Mouse (Mus musculus) thymus, postnatal 4 days (tissue): ENCODE data around the gene Slc35b2.

Source experiments
- DNase-seq: peaks from one replicate; pipeline ENCODE4 v3.0.0; 2021

Gene Slc35b2

GRCm38 (mm10) chr17:45545278-45545961 is 18.3 kb upstream of the Slc35b2 start:
- no peak for DNase-seq

DNA sequence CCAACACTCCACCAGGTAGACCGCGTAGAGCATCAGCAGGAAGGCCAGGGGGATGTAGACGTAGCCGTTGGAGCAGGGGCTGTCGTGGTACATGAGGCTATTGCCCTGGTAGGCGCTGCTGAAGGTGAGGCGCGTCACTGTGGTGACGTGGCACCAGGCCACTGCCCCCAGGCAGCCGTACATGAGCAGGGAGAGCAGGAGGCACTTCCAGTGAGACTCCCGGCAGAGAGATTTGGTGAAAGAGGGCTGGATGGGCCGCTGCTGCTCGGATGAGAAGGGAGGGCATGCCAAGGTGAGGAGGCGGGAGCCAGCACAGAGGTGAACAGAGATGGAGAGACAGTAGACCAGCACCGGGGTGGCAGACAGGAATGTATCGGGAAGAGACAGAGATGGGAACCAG is 16.7 kb upstream of the Slc35b2 start:
- no peak for DNase-seq

DNA sequence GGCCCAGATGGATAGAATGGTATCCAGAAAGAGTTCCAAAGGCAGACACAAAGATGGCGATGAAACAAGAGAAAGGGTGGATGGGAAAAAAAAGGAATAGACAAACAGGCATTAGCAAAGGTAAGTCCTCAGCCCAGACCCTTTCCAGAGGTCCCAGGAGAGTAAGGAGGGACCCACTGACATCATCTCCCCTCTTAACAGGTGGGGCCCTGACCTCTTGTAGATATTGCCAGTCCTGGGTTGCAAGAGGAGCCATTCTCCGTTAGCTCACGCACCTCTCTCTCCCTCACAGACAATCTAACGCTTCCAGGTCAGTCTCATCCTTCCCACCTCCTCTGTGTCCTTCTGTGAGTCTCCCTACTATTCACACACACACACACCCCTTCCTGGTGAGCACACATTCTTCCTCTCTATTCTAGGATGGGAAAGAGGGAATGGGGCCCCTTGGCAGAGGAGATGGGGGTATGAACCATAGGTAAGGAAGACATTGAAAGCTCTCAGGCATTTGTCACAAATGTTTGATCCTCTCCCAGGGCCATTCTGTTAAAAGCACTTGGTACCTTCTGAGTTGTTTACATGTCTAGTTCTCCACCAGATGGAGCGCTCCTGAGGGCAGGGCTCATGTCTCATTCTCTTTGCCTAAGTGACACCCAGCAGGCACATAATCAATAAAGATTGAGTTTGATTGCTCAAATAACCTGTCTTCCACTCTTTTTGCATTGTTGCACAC is 16.0 kb upstream of the Slc35b2 start:
- no peak for DNase-seq

- DNase-seq = peak; percentile 77
Observed at GRCm38 (mm10) chr17:45548541-45549512, 14.8 kb upstream of the Slc35b2 start.

GRCm38 (mm10) chr17:45549617-45550181 is 14.0 kb upstream of the Slc35b2 start, which contains the start of gene Tmem151b:
TSS of gene Tmem151b (minus strand) at chr17:45549677.
- DNase-seq = peak; percentile 83

DNA sequence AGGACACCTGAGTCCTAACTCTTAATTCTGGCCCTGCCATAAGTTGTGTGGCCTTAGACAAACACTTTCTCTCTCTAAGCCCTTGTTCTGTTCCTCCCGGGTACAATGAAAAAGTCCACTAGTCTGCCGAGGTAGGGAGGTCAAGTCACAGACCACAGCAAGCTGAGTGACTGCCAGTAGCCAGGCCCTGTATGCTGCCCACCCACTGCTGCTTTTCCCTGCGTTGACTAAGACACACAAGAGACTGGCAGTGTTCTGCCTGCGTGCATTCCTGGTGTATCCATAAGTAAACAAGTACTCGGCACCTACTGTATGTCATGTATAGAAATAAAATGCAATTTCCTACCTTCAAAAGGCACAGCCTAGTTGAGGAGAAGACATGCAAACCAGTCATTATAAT is 13.4 kb upstream of the Slc35b2 start:
- no peak for DNase-seq

DNA sequence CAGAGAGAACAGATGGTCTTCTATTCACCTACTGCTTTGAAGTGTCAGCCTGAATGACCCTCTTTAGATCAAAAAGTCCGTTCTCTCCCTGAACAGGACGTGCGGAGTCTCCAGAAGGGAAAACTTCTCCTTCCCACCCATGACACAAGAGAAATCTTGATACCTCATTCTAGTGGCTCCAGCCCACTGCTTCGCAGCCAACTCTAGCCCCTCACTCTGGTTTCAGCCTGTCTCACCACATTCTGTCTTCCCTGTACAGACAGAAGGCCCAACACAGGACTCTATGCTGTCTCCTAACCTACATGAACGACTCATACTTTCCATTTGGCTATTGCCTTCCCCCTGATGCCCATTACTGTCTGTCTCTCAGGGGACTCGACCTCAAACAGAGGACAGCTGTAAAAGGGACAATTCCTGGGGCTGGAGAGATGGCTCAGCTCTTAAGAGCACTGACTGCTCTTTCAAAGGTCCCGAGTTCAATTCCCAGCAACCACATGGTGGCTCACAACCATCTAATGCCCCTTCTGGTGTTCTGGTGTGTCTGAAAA is 12.4 kb upstream of the Slc35b2 start:
- no peak for DNase-seq

DNA sequence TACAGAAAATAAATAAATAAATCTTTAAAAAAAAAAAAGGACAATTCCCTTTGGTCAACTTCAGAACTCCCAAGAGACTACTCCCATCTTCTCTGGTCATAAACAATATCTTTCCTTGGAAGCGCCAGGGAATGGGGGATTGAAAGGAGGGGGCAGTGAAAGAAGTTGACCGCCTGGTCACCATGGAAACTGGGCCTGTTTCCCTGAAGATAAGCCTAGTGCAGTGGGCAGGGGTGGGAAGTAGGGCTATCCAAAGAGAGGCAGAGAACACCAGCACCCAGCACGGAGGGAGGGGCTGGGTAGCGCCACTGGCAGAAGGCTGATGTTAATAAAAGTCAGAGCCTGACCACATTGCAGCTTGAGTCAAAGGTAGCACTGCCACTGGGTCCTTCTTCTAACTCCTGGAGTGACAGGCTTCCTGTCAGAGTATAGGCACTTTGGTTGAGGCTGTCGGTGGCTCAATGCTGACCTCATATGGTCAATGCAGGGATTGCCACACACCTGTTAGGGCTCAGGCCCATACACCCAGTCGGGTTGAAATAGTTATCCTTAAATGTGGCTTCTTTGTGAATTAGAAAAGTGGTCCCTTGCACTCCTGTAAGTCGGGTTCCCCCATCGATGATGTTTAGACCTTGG is 11.7 kb upstream of the Slc35b2 start:
- DNase-seq = peak; percentile 90

DNA sequence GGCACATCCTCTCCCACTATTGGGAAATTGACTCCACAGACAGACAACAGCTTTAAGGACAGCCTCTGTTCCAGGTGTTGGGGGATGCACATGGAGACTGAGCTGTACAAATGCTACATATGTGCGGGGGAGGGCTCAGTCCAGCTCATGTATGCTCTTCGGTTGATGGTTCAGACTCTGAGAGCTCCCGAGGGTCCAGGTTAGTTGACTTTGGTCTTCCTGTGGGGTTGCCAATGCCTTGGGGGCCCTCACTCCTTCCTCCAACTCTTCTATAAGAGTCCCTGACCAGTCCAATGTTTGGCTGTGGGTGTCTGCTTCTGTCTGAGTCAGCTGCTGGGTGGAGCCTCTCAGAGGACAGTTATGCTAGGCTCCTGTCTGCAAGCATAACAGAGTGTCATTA is 10.6 kb upstream of the Slc35b2 start:
- DNase-seq = no peak

- no peak for DNase-seq
Observed at GRCm38 (mm10) chr17:45554420-45554819, 9.3 kb upstream of the Slc35b2 start.

DNA sequence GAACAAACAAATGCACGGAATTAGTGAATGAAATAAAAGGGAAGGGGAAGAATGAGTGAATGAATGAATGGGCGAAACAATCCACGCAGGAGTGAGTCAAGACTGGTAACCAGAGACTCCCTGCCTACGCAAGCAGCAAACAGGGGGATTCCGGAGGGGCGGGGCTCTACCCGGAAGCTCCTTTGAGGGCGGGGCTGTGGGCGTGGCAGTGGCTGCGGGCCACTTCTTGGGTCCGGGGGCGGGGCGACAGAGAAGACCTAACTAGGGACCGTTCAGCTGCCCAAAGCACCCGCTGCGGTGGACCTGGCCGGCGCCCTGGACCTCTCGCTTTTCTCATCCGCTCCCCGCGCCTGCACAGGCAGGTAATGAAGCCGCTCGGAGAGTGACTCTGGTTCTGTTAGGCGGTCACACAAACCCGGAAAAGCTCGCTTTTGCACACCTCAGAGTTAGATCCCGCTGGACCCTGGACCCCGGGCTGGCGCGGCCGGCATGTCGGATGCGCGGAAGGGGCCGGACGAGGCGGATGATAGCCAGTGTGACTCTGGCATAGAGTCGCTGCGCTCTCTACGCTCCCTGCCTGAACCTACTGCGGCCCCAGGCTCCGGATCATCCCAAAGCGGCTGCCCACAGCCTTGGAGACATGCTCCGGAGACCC is 8.1 kb upstream of the Slc35b2 start, which contains the start of gene Nfkbie:
TSS of gene Nfkbie (plus strand) at position 252 of the 655 bp plus-strand sequence.
- DNase-seq = peak; percentile 100

GRCm38 (mm10) chr17:45556107-45556489 is 7.6 kb upstream of the Slc35b2 start:
- DNase-seq = no peak

DNA sequence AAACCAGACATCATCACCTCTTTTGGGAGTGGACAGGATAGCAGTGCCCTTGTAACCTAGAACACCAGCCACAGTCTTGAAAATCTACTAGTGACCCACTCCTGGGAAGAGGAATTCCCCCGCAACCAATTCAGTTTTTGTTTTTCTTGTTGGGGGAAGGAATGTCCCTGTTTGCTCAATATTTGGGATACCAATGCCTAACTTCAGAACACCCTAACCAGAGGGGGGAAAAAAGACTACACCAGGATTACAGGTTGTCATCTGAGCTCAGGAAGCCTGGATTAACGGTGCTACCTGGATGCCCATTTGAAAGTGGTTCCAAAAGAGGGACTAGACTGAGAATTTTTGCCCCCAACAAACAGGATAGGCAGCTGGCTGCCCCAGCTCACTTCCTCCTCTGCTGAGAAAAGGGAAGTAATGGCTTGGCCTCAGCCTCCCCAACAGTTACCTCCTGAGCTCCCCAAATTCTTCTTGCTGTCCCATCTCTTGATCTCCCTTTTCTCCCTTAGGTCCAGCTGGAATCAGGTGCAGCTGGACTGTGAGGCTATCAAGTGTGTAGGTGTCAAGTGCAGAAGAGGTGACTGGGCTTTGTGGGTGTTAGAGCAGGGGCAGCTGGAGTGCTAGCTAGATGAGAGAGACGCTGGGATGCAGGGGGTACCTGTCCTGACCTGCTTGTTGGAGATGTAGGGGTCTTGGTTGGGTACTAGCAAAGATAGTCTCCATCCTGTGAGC is 7.0 kb upstream of the Slc35b2 start:
- peak; percentile 48 for DNase-seq

DNA sequence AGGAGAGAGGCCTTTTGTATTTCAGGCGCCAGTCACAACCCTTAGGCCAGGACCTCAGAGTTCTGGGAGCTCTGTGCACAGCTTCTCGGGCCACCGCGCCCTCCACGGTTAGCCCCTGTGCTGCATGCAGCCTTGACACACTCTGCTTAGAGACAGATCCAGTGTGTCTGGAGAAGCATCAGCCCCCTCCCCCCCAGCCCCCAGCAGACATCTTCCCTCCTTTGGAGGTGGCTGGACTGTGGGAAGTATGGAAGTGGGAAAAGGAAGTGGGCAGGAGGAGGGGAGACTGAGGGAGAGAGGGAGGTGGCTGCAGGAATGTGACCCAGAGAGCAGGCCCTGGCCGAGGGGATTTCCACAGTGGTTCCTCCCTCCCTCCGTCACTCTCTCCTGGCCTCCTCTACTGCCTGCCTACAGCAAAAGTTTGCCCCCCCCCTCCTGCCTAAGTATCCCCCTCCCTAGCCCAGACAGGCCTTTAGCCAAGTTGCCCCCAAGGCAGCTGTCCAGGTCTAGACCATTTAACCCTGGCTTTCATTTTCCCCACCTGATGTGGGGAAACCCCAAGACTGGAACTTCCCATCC is 6.3 kb upstream of the Slc35b2 start:
- peak; percentile 70 for DNase-seq

DNA sequence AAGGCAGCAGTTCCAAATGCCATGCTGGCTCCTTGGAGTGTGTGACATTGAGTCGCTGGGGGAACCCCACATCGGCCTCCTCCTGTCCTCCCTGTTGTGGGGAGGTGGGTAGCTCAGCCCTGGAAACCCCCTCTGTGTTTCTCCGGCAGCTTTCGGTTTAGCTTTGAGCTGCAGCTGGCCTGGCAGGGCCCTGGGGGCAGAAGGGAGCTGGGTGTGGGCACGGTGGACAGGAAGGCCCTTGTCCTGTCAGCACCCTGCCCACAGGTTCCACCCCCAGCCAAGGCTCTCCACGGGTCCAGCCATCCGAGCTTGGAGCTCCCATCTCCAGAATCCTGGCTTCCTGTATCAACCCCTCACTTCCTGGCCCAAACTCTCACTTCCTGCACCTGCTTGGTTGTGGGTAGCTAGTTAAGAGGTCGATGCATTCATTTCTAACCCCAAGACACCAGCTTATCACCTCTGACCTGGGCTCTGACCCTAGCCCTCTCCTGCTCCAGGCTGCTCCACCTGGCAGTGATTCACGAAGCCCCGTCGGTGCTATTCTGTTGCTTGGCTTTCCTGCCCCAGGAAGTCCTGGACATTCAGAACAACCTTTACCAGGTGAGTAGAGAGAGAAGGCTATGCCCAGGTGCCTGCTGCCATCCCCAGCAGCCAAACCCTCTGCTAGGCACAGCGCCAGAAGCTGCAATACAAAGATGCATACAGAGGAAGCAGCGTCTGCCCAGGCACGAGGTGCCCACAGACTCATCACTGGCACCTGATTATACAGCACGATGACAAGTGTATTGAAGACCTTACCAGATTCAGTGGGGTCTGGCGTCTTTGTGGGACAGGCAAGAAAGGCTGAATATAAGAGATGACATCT is 5.4 kb upstream of the Slc35b2 start:
- DNase-seq = peak; percentile 66

DNA sequence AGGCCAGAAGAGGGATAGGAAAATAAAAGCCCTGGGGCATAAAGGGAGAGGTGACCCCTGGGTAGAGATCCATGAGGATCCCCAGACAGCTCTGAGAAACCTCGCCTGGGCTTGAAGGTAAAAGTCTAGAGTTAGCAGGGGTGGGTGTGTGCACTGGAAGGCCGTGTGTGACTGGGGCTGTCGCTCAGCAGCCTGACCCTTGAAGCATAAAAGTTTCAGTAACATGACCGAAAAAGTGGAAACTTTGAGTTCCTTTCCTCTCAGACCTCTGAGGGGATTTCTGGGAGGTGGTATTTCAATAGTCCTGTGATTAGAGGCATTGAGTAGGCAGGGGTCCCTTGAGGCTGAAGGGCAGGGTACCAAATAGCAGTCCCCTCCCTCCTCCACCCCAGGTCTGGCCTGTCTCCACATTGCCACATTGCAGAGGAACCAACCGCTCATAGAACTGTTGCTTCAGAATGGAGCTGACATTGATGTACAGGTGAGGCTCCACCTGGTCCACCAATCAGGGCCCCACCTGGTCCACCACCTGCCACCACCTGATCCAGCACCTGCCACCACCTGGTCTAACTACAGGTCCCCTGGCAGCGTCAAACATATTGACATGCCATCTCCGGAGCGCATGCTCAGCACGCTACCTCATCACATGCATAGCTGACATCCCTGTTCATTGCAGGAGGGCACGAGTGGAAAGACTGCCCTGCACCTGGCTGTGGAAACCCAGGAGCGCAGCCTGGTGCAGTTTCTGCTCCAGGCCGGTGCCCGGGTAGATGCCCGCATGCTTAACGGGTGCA is 3.7 kb upstream of the Slc35b2 start:
- no peak for DNase-seq

DNA sequence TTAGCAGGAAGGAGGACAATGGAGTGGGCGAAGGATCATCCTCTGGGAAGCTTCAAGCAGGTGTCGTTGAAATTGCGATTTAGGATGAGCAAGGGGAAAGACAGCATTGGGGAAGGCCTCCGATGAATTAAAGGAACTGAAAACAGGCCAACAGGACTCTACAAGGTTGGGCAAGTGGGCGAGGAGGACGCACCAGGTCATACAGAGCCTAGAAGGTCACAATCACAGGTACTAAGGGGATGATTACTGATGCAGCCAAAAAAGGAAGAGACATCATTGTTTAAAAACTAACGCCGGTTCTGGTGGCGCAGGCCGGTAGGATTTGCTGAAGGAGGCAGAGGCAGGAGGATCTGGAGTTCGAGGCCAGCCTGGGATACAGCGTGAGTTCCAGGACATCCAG is 458 bp upstream of the Slc35b2 start:
- no peak for DNase-seq

GRCm38 (mm10) chr17:45564531-45565084 is 934 bp downstream of the Slc35b2 start:
- peak; percentile 39 for DNase-seq
